Mouse (Mus musculus): Measurements from ENCODE around the gene Fam53b. TPM values are rescaled to one million over a fixed set of nuclear protein-coding genes. Genes with fewer than 3 reads are reported as not detected.

The Fam53b gene
- total and polyA plus RNA-seq, 3 experiments, result 15.6 to 30.9 (median 22.1) TPM

DNA sequence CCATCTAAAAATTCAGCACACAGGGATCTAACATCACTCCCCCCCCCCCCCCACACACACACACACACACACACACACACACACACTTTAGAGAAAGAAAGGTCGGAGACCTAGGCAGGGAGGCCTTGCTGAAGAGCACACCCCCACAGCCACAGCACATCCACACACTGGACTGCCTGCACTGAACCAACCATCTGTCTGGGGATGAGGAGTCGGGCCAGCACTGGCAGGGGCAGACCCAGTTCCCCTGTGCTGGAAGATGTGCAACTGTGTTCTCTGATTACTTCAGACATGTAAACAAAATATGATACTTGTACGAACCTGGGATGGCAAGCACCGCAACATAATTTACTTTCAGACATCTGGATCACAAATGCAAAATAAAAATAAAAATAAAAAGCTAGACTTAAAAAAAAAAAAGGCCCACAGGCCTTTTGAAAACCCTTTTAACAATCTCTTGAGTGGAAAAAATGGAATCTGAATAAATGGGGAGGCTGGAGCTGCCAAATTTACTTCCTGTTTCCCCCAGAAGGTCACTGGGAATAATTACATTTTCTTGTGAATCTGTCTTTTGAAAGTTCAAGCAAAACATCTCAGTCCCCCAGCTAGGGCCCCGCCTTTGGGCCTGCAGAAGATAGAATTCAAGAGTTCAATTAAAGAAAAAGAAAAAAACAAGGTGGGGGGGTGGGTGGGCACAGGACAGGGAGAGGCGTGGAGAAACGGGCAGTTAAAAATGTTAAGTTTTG is 5.5 kb downstream of the Fam53b start:
- no peaks in the 10 kb centered on the region for H3K9me3 ChIP-seq (replicated peaks; ENCODE audit: low read length)
- dilution Hi-C loops (cut with MboI; ENCODE audit: extremely low pct_ligation_motif_present, extremely low pct_unique_long_range_greater_than_20kb, low sequenced_read_pairs), result no loop called here
- peak overlapping the region; percentile 71 for H3K27ac ChIP-seq (ENCODE audit: insufficient read depth, low read depth)
- no peaks in the 10 kb centered on the region for H3K27me3 ChIP-seq (replicated peaks)
- in situ Hi-C loops (cut with MboI; ENCODE audit: low pct_ligation_motif_present, low pct_unique_long_range_greater_than_20kb, low sequenced_read_pairs), result loop anchor here (5.0 kb wide), 2 partner anchors 41 to 136 kb away; no protein-coding TSS in a partner anchor
- peaks cover 27 to 78% of the 10 kb centered on the region in 2 experiments for H3K4me1 ChIP-seq (ENCODE audit: control insufficient read depth in 1 of 2, insufficient read depth in 2 of 2)
- DNase-seq (ENCODE audit: extremely low read depth), result no peak
- peak overlapping the region; percentile 96; the same call in 1 of the 2 replicates for H3K4me2 ChIP-seq (ENCODE audit: insufficient read depth, low read depth, poor library complexity, severe bottlenecking)
- peak overlapping the region; percentile 74 for H3K9ac ChIP-seq (ENCODE audit: insufficient read depth, low read depth)
- H3K36me3 ChIP-seq (replicated peaks in 1 of 2; ENCODE audit: control insufficient read depth in 1 of 2, insufficient read depth in 1 of 2, low read length in 1 of 2), result peaks cover 6 to 34% of the 10 kb centered on the region in 2 experiments
- TF ChIP-seq MAZ (IDR thresholded peaks at IDR 0.05; ENCODE audit: low read depth, low read length) (no peak), ELF1 (IDR thresholded peaks at IDR 0.05; ENCODE audit: low read depth, low read length) (no peak), CHD1 (IDR thresholded peaks at IDR 0.05; ENCODE audit: low read depth, low read length) (no peak), EP300 (IDR thresholded peaks at IDR 0.05; ENCODE audit: low read length) (no peak), ZC3H11A (IDR thresholded peaks at IDR 0.05; ENCODE audit: low read depth, low read length) (no peak), IRF4 (IDR thresholded peaks at IDR 0.05; ENCODE audit: low read depth, low read length) (no peak), HCFC1 (IDR thresholded peaks at IDR 0.05; ENCODE audit: low read depth, low read length) (no peak), MAFK (IDR thresholded peaks at IDR 0.05; ENCODE audit: insufficient replicate concordance, low read length) (no peak)
- H3K79me2 ChIP-seq (replicated peaks; ENCODE audit: control insufficient read depth, extremely low read depth, insufficient read depth, poor library complexity, severe bottlenecking), result peaks cover 80% of the 10 kb centered on the region
- H3K4me3 ChIP-seq (replicated peaks in 1 of 3; ENCODE audit: low read depth in 2 of 3, low read length in 2 of 3, poor library complexity in 1 of 3), result peak overlapping the region in 1 of 3 experiments; percentile 30

DNA sequence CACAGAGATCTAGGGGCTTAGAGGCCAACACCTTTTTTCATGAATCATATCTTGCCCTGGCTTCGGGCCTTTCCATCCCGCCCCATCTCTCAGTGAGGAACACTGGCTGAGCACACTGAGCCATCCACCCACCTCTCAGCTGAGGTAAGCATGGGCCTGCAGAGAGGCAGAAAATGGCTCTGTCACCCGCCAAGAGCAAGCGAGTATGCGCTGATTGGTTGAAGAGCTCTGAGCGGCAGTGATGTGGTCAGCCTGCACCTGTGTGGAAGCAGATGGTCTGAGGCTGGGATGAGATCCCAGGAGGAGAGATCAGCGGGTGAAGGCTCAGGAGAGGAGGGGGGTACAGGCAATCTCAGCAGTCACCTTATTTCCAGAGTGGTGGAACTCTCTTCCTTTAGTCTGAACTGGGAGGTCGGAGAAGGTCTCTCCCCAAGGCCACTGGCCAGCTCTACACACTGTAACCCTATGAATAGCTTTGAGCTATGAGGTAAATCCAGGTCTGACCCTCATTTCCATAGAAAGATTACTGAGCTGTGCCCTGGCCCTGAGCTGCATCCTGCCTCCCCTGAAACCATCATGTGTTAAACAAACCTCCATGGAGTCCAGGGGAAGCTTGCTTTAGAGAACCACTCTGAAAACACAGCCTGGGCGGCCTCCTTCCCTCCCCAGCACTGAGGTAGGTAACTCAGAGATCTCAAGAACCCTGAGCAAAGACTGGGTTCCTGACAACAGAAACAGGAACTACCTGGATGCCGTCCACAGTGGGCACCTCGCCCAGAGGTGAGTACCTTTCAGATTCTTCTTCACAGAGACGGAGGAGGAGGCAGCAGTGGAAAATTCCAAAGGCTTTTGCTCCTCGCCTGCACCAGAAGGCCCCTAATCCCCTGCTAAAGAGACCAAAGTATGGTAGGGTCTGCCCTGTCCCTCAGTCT is 6.5 kb downstream of the Fam53b start:
- dilution Hi-C loops (cut with MboI; ENCODE audit: extremely low pct_ligation_motif_present, extremely low pct_unique_long_range_greater_than_20kb, low sequenced_read_pairs), result no loop called here
- H3K4me2 ChIP-seq (ENCODE audit: insufficient read depth, low read depth, poor library complexity, severe bottlenecking), result no peak overlapping the region
- peaks cover 27 to 88% of the 10 kb centered on the region in 2 experiments for H3K4me1 ChIP-seq (ENCODE audit: control insufficient read depth in 1 of 2, insufficient read depth in 2 of 2)
- H3K9me3 ChIP-seq (replicated peaks; ENCODE audit: low read length), result no peaks in the 10 kb centered on the region
- TF ChIP-seq MEF2A (IDR thresholded peaks at IDR 0.05; ENCODE audit: borderline replicate concordance, low read depth, low read length) (no peak), EP300 (IDR thresholded peaks at IDR 0.05; ENCODE audit: low read length) (0 out of 2 replicates have a peak, but pooled peaks have one; percentile 6), ELF1 (IDR thresholded peaks at IDR 0.05; ENCODE audit: low read depth, low read length) (no peak), KAT2A (IDR thresholded peaks at IDR 0.05; ENCODE audit: insufficient replicate concordance, low read length) (no peak), TBP (conservative IDR thresholded peaks at IDR 0.05; ENCODE audit: low read depth, low read length) (no peak), MAZ (IDR thresholded peaks at IDR 0.05; ENCODE audit: low read depth, low read length) (no peak), USF1 (IDR thresholded peaks at IDR 0.05; ENCODE audit: low read depth, low read length) (no peak), GABPA (IDR thresholded peaks at IDR 0.05; ENCODE audit: insufficient replicate concordance, low read depth, low read length) (no peak), ETS1 (conservative IDR thresholded peaks at IDR 0.05; ENCODE audit: low read depth, low read length) (0 out of 2 replicates have a peak, but pooled peaks have one; percentile 6), MXI1 (IDR thresholded peaks at IDR 0.05; ENCODE audit: low read depth, low read length) (no peak), UBTF (IDR thresholded peaks at IDR 0.05; ENCODE audit: low read depth, low read length) (no peak), MYC (IDR thresholded peaks at IDR 0.05; ENCODE audit: low read depth, low read length) (no peak)
- no peak overlapping the region for H3K4me3 ChIP-seq (replicated peaks in 1 of 3; ENCODE audit: low read depth in 2 of 3, low read length in 2 of 3, poor library complexity in 1 of 3)
- H3K27ac ChIP-seq (ENCODE audit: insufficient read depth, low read depth), result no peak overlapping the region
- H3K9ac ChIP-seq (ENCODE audit: insufficient read depth, low read depth), result no peak overlapping the region
- in situ Hi-C loops (cut with MboI; ENCODE audit: low pct_ligation_motif_present, low pct_unique_long_range_greater_than_20kb, low sequenced_read_pairs), result loop anchor here (5.0 kb wide), 2 partner anchors 40 to 135 kb away; no protein-coding TSS in a partner anchor
- H3K36me3 ChIP-seq (replicated peaks in 1 of 2; ENCODE audit: control insufficient read depth in 1 of 2, insufficient read depth in 1 of 2, low read length in 1 of 2), result peaks cover 10 to 44% of the 10 kb centered on the region in 2 experiments
- no peak for DNase-seq (ENCODE audit: extremely low read depth)
- H3K79me2 ChIP-seq (replicated peaks; ENCODE audit: control insufficient read depth, extremely low read depth, insufficient read depth, poor library complexity, severe bottlenecking), result peaks cover 72% of the 10 kb centered on the region
- no peaks in the 10 kb centered on the region for H3K27me3 ChIP-seq (replicated peaks)

Measured in CH12.LX (cell line).